Mouse (Mus musculus): ENCODE measurements around the gene Dpep3. TPM values are rescaled to one million over a fixed set of nuclear protein-coding genes. Genes with fewer than 3 reads are reported as not detected.

Dpep3 gene
- polyA plus RNA-seq, 1 experiment from 2014 or later: not detected

DNA sequence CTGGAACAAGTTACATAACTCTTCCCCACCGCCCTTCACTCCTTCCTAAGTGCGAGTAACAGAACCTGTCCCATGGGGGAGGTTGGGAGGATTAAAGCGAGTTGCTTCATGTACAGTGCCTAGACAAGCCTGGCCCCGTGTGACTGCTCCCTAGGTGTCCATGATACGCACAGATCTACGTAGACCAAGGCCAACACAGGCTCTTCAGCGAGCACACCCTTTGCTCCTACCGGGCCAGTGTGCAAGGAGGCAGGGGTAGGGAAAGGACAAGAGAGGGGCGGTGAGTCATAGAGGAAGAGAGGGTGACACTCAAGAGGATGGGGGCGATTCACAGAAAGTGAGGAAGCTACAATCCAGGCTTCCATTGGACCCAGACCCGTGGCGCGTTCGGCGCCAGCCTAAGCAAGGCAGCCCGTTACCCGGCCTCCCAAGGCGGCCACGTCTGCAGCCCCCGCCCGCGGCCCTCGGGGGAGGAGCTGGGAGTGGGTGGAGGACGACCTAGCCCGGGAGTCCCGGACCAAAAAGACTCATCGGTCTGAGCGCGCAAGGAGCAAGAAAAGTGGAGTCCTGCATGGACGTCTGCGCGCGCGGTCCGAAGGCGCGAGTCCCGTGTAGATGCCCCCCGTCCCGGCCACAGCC is 13.8 kb downstream of the Dpep3 start:
- WGBS: 3% methylated on average over 37 of the region's 40 CpGs
- no peak overlapping the region for H3K27ac ChIP-seq (ENCODE audit: low read length)
- peak overlapping the region; percentile 59 for H3K4me3 ChIP-seq (replicated peaks; ENCODE audit: low read length)
- H3K9ac ChIP-seq (replicated peaks; ENCODE audit: low read depth, low read length): peak overlapping the region; percentile 70
- ATAC-seq: peak; percentile 75
- H3K4me1 ChIP-seq (replicated peaks; ENCODE audit: control insufficient read depth, insufficient read depth, low read length): no peaks in the 10 kb centered on the region
- peak overlapping the region; percentile 67 for H3K4me2 ChIP-seq (ENCODE audit: low read length)
- no peaks in the 10 kb centered on the region for H3K36me3 ChIP-seq (ENCODE audit: control insufficient read depth, insufficient read depth)
- no peaks in the 10 kb centered on the region for H3K9me3 ChIP-seq (ENCODE audit: control insufficient read depth, low read length)
- H3K27me3 ChIP-seq (replicated peaks; ENCODE audit: control insufficient read depth, insufficient read depth, low read length): peaks cover 15% of the 10 kb centered on the region

DNA sequence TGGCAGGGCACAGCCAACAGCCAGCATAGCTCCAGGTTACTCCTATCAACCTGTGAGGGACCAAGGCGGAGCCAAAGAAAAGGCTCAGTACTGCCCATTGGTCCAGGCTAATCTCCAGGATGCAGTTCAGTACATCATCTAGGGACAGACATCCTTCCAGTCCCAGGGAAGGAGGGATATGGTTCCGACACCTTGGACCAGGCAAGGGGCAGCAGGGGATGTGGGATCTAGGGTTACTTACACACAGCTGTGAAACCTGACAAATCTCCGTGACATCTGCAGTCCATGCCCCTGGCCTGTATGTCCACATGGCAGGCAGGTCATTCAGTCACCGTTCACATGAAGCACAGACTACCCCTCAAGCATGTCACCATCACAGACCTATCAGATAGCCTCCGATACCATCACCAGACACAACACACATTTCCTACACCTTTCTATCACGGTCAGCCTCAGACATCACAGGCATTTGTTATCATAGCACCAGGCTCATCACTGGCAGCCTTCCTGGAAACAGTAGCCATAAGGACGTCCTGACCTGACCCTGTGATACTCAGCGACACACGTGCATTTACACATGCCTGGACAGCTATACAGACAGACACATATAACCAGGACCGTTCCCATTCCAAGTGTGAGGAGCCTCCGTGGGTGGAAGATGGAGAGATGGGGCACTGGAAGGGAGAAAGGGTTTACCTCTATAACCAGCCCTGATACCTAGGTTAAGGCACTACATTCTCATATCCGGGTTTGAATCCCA is 14.5 kb downstream of the Dpep3 start:
- Histone ChIP-seq H3K36me3 (ENCODE audit: control insufficient read depth, insufficient read depth) (no peaks in the 10 kb centered on the region), H3K27me3 (replicated peaks; ENCODE audit: control insufficient read depth, insufficient read depth, low read length) (peaks cover 15% of the 10 kb centered on the region), H3K4me1 (replicated peaks; ENCODE audit: control insufficient read depth, insufficient read depth, low read length) (no peaks in the 10 kb centered on the region), H3K4me2 (ENCODE audit: low read length) (peak overlapping the region; percentile 67), H3K4me3 (replicated peaks; ENCODE audit: low read length) (peak overlapping the region; percentile 59; the same call in 1 of the 2 replicates), H3K9ac (replicated peaks; ENCODE audit: low read depth, low read length) (no peak overlapping the region), H3K9me3 (ENCODE audit: control insufficient read depth, low read length) (no peaks in the 10 kb centered on the region), H3K27ac (ENCODE audit: low read length) (no peak overlapping the region)
- 72% methylated on average over 12 of the region's 12 CpGs for WGBS
- no peak for ATAC-seq

DNA sequence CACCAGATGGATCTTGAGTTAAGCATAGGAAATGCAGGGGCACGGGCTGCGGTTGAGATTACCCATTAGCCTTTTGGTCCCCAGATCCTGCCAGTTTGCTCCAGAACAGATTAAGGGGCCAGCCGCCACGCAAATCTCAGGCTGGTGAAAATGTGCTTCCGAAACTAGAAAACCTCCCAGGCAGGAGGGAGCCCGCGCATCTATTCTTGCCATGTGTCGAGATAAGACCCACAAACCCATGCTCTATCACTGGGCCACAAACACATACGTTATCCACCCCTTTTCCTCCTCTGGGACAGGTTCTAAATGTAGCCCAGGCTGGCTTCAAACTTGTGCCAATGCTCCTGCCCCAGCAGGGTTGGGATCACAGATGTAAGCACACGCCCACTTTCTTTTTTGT is 17.7 kb downstream of the Dpep3 start:
- no peaks in the 10 kb centered on the region for H3K9me3 ChIP-seq (ENCODE audit: control insufficient read depth, low read length)
- 85% methylated on average over 10 of the region's 10 CpGs for WGBS

DNA sequence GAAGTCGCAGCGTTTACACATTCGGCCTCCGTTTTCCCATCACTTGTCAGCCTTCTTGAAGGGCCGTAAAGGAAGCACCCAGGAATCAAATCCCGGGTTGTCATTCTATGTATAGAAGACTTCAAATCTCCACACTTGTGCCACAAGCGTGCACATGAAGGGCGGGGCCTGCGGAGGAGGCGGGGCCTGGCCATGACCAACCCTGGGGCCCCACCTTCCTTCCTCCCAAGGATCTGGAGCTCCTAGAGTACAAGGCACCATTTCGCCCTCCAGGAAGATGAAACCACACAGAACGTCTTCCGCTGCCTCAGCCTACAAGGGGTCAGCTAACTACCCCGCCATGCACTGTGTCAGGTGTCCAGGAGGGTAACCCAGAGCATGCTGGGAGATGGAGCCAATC is 18.1 kb downstream of the Dpep3 start:
- Histone ChIP-seq H3K9me3 (ENCODE audit: control insufficient read depth, low read length) (no peaks in the 10 kb centered on the region), H3K9ac (replicated peaks; ENCODE audit: low read depth, low read length) (no peak overlapping the region), H3K27me3 (replicated peaks; ENCODE audit: control insufficient read depth, insufficient read depth, low read length) (peaks cover 3% of the 10 kb centered on the region), H3K4me3 (replicated peaks; ENCODE audit: low read length) (no peak overlapping the region), H3K4me2 (ENCODE audit: low read length) (no peak overlapping the region), H3K36me3 (ENCODE audit: control insufficient read depth, insufficient read depth) (no peaks in the 10 kb centered on the region), H3K4me1 (replicated peaks; ENCODE audit: control insufficient read depth, insufficient read depth, low read length) (no peaks in the 10 kb centered on the region), H3K27ac (ENCODE audit: low read length) (no peak overlapping the region)
- 76% methylated on average over 14 of the region's 14 CpGs for WGBS
- no peak for ATAC-seq

More for the DNA sequence above, 17.7 kb downstream of the Dpep3 start:
- H3K36me3 ChIP-seq (ENCODE audit: control insufficient read depth, insufficient read depth): no peaks in the 10 kb centered on the region
- H3K4me2 ChIP-seq (ENCODE audit: low read length): no peak overlapping the region
- H3K4me1 ChIP-seq (replicated peaks; ENCODE audit: control insufficient read depth, insufficient read depth, low read length): no peaks in the 10 kb centered on the region
- H3K4me3 ChIP-seq (replicated peaks; ENCODE audit: low read length): no peak overlapping the region
- ATAC-seq: no peak
- no peak overlapping the region for H3K9ac ChIP-seq (replicated peaks; ENCODE audit: low read depth, low read length)
- no peak overlapping the region for H3K27ac ChIP-seq (ENCODE audit: low read length)
- peaks cover 4% of the 10 kb centered on the region for H3K27me3 ChIP-seq (replicated peaks; ENCODE audit: control insufficient read depth, insufficient read depth, low read length)

DNA sequence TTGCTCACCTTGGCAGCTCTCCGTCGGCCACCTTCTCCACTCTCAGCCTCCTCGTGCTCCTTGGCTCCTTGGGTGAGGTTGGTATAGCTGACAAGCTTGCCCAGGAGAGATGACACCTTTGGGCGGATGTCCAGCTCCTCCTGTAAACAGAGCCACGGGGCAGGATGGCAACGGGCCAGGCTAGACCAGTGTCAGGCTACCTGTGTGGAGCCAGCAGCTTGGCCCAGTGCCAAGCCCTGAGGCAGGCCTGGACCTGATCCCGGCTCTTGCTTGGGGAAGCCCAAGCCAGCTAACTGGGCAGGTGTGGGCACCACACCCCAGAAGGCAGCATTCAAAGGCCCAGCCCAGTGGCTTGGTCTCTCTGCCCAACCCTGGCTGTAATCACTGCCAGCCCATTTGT is 19.9 kb downstream of the Dpep3 start:
- Histone ChIP-seq H3K27me3 (replicated peaks; ENCODE audit: control insufficient read depth, insufficient read depth, low read length) (no peaks in the 10 kb centered on the region), H3K4me3 (replicated peaks; ENCODE audit: low read length) (no peak overlapping the region), H3K36me3 (ENCODE audit: control insufficient read depth, insufficient read depth) (no peaks in the 10 kb centered on the region), H3K4me1 (replicated peaks; ENCODE audit: control insufficient read depth, insufficient read depth, low read length) (no peaks in the 10 kb centered on the region), H3K27ac (ENCODE audit: low read length) (no peak overlapping the region), H3K9me3 (ENCODE audit: control insufficient read depth, low read length) (no peaks in the 10 kb centered on the region), H3K9ac (replicated peaks; ENCODE audit: low read depth, low read length) (no peak overlapping the region), H3K4me2 (ENCODE audit: low read length) (no peak overlapping the region)
- WGBS: 74% methylated on average over 7 of the region's 7 CpGs
- no peak for ATAC-seq

DNA sequence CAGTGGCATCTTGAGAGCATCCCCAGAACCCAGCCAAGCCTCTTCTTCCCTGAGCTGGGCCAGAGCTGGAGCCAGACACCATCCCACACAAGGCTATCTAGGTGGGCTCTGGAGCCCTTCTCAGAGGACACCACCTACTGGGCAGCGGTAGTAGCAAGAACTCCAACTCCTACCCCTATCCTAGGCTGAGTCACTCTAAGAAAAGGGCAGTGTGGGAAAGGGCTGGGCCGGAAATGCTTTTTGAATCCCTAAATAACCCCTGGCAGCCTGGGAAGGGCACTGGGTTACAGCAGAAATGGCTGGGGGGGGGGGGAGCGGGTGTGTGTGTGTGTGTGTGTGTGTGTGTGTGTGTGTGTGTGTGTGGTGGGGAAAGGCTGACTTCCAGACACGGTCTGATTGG is 21.4 kb downstream of the Dpep3 start:
- no peaks in the 10 kb centered on the region for H3K36me3 ChIP-seq (ENCODE audit: control insufficient read depth, insufficient read depth)
- H3K9ac ChIP-seq (replicated peaks; ENCODE audit: low read depth, low read length): no peak overlapping the region
- H3K9me3 ChIP-seq (ENCODE audit: control insufficient read depth, low read length): no peaks in the 10 kb centered on the region
- H3K4me1 ChIP-seq (replicated peaks; ENCODE audit: control insufficient read depth, insufficient read depth, low read length): no peaks in the 10 kb centered on the region
- H3K4me3 ChIP-seq (replicated peaks; ENCODE audit: low read length): no peak overlapping the region
- H3K4me2 ChIP-seq (ENCODE audit: low read length): no peak overlapping the region
- no peak for ATAC-seq
- no peaks in the 10 kb centered on the region for H3K27me3 ChIP-seq (replicated peaks; ENCODE audit: control insufficient read depth, insufficient read depth, low read length)
- no peak overlapping the region for H3K27ac ChIP-seq (ENCODE audit: low read length)
- WGBS: 76% methylated on average over 3 of the region's 4 CpGs

DNA sequence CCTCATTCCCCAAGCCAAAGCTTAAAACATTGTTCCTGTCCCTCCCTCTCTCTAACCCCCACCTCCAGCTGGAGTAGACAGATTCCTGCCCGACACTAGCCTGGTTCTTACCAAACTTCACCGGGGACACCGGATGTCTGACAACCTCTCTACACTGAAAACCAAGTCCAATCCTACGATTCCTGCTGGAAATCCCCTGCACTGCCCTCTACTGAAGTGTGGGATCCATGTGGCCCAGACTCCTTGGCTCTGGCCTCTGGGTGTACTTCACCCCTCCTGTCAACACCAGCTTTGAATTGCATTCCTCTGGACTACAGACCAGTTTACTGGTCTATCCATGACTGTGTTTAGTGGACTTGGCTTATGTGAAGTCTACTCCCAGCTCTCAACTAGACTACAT is 22.7 kb downstream of the Dpep3 start:
- no peak for ATAC-seq
- no peaks in the 10 kb centered on the region for H3K9me3 ChIP-seq (ENCODE audit: control insufficient read depth, low read length)
- no peak overlapping the region for H3K27ac ChIP-seq (ENCODE audit: low read length)
- no peaks in the 10 kb centered on the region for H3K36me3 ChIP-seq (ENCODE audit: control insufficient read depth, insufficient read depth)
- H3K4me1 ChIP-seq (replicated peaks; ENCODE audit: control insufficient read depth, insufficient read depth, low read length): no peaks in the 10 kb centered on the region
- H3K9ac ChIP-seq (replicated peaks; ENCODE audit: low read depth, low read length): no peak overlapping the region
- WGBS: 87% methylated on average over 4 of the region's 4 CpGs
- no peak overlapping the region for H3K4me3 ChIP-seq (replicated peaks; ENCODE audit: low read length)
- H3K4me2 ChIP-seq (ENCODE audit: low read length): no peak overlapping the region
- H3K27me3 ChIP-seq (replicated peaks; ENCODE audit: control insufficient read depth, insufficient read depth, low read length): no peaks in the 10 kb centered on the region

DNA sequence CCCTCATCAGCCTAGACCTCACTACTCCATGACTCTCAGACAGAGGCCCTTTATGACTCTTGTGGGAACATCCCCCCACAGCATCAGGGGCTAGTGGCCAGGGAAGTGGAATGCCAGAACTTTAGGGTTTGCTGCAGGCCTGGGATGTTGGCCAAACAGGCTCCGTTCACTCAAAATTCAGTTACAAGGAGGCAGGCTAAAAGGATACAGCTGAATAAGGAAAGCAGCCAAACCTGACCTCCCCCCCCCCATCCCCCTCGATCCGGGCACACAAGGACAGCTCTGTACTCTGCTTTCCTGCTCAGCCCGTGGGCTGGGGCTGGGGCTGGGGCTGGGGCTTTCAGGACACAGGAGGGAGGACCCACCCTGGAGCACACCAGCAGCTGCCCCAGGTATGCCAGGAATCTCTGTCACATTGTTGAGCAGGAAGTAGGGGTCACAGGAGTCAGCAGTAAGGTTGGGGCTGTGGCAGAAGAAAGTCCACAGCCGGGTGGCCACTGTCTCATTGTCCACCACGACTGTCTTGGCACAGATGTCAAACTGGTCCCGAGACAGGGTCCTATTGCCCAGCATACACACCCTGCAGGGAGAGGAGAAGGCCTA is 28.1 kb downstream of the Dpep3 start:
- H3K9ac ChIP-seq (replicated peaks; ENCODE audit: low read depth, low read length): no peak overlapping the region
- no peaks in the 10 kb centered on the region for H3K9me3 ChIP-seq (ENCODE audit: control insufficient read depth, low read length)
- peak overlapping the region; percentile 60 for H3K27ac ChIP-seq (ENCODE audit: low read length)
- no peaks in the 10 kb centered on the region for H3K36me3 ChIP-seq (ENCODE audit: control insufficient read depth, insufficient read depth)
- no peaks in the 10 kb centered on the region for H3K27me3 ChIP-seq (replicated peaks; ENCODE audit: control insufficient read depth, insufficient read depth, low read length)
- ATAC-seq: peak; percentile 88
- peaks cover 11% of the 10 kb centered on the region for H3K4me1 ChIP-seq (replicated peaks; ENCODE audit: control insufficient read depth, insufficient read depth, low read length)
- 45% methylated on average over 7 of the region's 7 CpGs for WGBS
- no peak overlapping the region for H3K4me3 ChIP-seq (replicated peaks; ENCODE audit: low read length)
- no peak overlapping the region for H3K4me2 ChIP-seq (ENCODE audit: low read length)

DNA sequence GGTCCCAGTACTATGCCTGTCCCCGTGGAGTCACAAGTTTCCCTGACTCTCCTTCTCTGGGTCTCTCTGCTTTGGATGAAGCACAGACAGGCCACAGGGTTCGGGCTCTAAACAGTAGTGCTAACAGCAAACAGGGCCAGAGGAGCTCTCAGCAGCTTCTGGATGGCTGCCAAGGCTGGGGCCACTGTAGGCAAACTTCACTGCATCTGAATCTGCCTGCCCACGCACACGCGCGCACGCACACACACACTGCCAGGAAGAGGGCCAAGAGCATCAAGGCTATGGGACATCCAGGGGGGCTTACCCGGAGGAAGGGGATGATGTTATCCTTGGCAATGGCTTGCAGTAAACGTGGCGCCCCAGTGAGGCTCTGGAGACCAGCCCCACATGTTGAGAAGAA is 29.9 kb downstream of the Dpep3 start:
- WGBS: 46% methylated on average over 10 of the region's 10 CpGs
- no peak overlapping the region for H3K4me2 ChIP-seq (ENCODE audit: low read length)
- no peak overlapping the region for H3K4me3 ChIP-seq (replicated peaks; ENCODE audit: low read length)
- no peaks in the 10 kb centered on the region for H3K27me3 ChIP-seq (replicated peaks; ENCODE audit: control insufficient read depth, insufficient read depth, low read length)
- ATAC-seq: 0 out of 2 replicates have a peak, but pooled peaks have one; percentile 29
- peaks cover 11% of the 10 kb centered on the region for H3K4me1 ChIP-seq (replicated peaks; ENCODE audit: control insufficient read depth, insufficient read depth, low read length)
- no peaks in the 10 kb centered on the region for H3K36me3 ChIP-seq (ENCODE audit: control insufficient read depth, insufficient read depth)
- H3K9ac ChIP-seq (replicated peaks; ENCODE audit: low read depth, low read length): no peak overlapping the region
- no peaks in the 10 kb centered on the region for H3K9me3 ChIP-seq (ENCODE audit: control insufficient read depth, low read length)
- no peak overlapping the region for H3K27ac ChIP-seq (ENCODE audit: low read length)

All from forebrain, embryonic 16.5 days (tissue).